Mouse (Mus musculus): Measurements from ENCODE around the gene Izumo2. TPM values are rescaled to one million over a fixed set of nuclear protein-coding genes. Genes with fewer than 3 reads are reported as not detected.

Gene Izumo2
- polyA plus RNA-seq, 1 experiment from 2014 or later, result not detected

DNA sequence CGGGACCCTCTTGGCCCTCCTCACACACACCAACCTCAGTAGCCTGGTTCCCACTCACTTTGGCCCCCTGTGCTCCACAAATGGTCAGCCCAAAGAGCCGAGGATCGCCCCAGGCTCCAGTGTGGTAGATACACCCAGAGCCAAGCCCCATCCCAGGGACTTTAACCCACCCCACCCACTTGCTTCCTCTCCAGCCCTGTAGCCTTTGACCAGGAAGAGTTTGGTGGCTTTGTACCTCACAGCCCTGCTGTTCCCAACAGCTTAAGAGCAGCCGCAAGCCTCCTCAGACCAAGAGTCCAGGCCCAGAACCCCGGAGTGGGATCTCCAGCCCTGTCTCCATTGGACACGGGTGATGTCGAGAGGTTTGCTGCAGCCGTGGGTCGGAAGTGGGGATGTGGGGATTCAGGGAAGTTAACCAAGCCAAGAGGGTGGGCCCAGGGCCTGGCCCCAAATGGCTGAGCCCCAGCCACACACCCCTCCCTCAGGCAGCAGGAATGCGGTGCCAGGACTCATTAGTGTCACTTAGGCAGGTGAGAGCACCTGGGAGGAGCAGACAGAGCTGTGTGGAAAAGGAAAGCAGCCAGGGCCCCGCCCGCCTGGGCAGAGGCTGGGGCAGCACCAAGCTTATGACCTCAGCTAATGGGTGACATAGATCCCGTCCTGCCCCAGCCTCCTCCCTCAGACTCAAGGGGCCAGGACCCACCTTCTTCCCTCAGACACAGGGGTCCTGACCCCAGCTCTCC, 40.4 kb upstream of the Izumo2 start:
- ATAC-seq (ENCODE audit: insufficient read depth) (peak; percentile 28; the same call in 1 of the 2 replicates), DNase-seq (peak; percentile 18)
- Histone ChIP-seq H3K36me3 (ENCODE audit: insufficient read depth) (no peaks in the 10 kb centered on the region), H3K4me1 (ENCODE audit: insufficient read depth) (no peaks in the 10 kb centered on the region; the same call in 1 of the 2 replicates), H3K9me3 (ENCODE audit: low read depth, low read length) (no peaks in the 10 kb centered on the region), H3K9ac (no peak overlapping the region), H3K27ac (ENCODE audit: low read depth) (peak overlapping the region; percentile 70), H3K27me3 (ENCODE audit: insufficient read depth, low read length) (peaks cover 9% of the 10 kb centered on the region), H3K4me3 (ENCODE audit: low read depth, low read length) (peak overlapping the region; percentile 14), H3K4me2 (peak overlapping the region; percentile 46)
- TF ChIP-seq CTCF (IDR thresholded peaks at IDR 0.05; ENCODE audit: low read depth), result no peak
- 59% methylated on average over 13 of the region's 13 CpGs for WGBS

DNA sequence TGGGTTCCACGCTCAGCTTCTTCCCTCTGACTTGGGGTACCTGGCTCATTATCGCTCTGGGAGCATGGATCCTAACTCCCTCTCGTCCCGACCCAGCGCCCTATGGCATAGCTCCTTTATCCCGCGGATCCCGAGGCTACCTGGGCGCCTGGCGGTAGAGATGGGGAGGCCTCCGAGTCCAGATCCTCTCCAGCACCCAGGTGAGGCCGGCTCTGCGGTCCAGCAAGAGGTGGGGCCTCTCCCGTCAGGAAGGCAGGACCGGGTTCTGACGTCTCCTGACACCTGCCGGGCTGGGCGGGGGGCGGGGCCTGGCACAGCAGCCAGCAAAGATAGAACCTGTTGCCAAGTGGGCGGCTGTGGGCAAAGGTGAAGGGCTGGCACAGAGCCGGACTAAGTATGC, 39.4 kb upstream of the Izumo2 start:
- TF ChIP-seq CTCF (IDR thresholded peaks at IDR 0.05; ENCODE audit: low read depth), result no peak
- Histone ChIP-seq H3K4me3 (ENCODE audit: low read depth, low read length) (peak overlapping the region; percentile 14), H3K4me2 (peak overlapping the region; percentile 46), H3K9me3 (ENCODE audit: low read depth, low read length) (no peaks in the 10 kb centered on the region), H3K27me3 (ENCODE audit: insufficient read depth, low read length) (peaks cover 9% of the 10 kb centered on the region), H3K27ac (ENCODE audit: low read depth) (peak overlapping the region; percentile 70), H3K36me3 (ENCODE audit: insufficient read depth) (no peaks in the 10 kb centered on the region), H3K9ac (0 out of 2 replicates have a peak overlapping the region, but pooled peaks have one; percentile 16), H3K4me1 (ENCODE audit: insufficient read depth) (no peaks in the 10 kb centered on the region; the same call in 1 of the 2 replicates)
- no peak for ATAC-seq (ENCODE audit: insufficient read depth)
- peak; percentile 29 for DNase-seq
- 11% methylated on average over 21 of the region's 21 CpGs for WGBS

DNA sequence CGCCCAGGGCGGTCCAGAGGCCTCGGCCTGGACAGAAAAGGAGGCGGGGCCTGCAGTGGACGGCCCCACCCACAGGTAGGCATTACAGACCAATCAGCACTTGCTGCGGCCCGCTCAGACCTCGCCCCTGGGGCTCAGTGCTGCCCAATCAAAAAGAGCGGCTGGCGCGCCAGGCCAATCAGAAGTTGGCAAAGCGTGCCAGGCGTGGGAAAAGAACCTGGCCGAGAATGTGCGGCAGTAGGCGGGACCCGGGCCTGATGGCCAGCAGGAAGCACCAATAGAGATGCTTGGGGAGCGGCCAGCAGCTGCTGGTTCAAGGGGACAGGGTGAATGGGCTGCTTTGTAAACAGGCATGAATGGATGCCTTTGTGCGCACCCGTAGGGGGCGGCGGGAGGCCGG, 37.7 kb upstream of the Izumo2 start, which contains the start of gene Myh14:
TSS of gene Myh14 (minus strand) at position 41 of the 400 bp plus-strand sequence.
- no peaks in the 10 kb centered on the region; the same call in 1 of the 2 replicates for H3K9me3 ChIP-seq (ENCODE audit: low read depth, low read length)
- peak within 1 kb of the TSS; percentile 24 for H3K4me3 ChIP-seq (ENCODE audit: low read depth, low read length)
- no peaks in the 10 kb centered on the region; the same call in 1 of the 2 replicates for H3K4me1 ChIP-seq (ENCODE audit: insufficient read depth)
- WGBS, result under 1% methylated on average over 23 of the region's 23 CpGs
- peaks cover 9% of the 10 kb centered on the region for H3K27me3 ChIP-seq (ENCODE audit: insufficient read depth, low read length)
- ATAC-seq (ENCODE audit: insufficient read depth) (peak; percentile 90), DNase-seq (peak; percentile 89)
- TF ChIP-seq CTCF (IDR thresholded peaks at IDR 0.05; ENCODE audit: low read depth), result no peak
- peak within 1 kb of the TSS; percentile 54 for H3K4me2 ChIP-seq
- no peak within 1 kb of the TSS for H3K9ac ChIP-seq
- H3K36me3 ChIP-seq (ENCODE audit: insufficient read depth), result no peaks in the 10 kb centered on the region
- H3K27ac ChIP-seq (ENCODE audit: low read depth), result 0 out of 2 replicates have a peak within 1 kb of the TSS, but pooled peaks have one; percentile 13

DNA sequence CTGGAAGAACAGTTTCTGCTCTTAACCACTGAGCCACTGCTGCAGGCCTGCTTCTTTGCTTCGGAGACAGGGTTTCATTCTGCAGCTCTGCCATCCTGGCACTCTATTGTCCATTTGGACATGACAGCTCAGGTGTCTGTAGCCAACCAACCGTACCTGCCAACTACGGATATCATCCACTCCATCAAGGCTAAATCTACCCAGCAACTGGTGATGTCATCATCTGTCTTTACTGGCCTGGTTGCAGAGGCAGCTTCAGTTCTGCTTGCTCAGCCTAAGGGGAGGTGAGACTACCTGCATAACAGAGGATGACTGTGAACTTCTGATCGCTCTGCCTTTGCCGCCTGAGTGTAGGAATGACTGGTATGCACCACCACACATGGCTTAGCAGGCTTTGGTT, 36.3 kb upstream of the Izumo2 start:
- WGBS, result 54% methylated on average over 5 of the region's 5 CpGs
- no peak for TF ChIP-seq CTCF (IDR thresholded peaks at IDR 0.05; ENCODE audit: low read depth)
- H3K36me3 ChIP-seq (ENCODE audit: insufficient read depth), result no peaks in the 10 kb centered on the region
- no peak overlapping the region for H3K4me3 ChIP-seq (ENCODE audit: low read depth, low read length)
- 0 out of 2 replicates have a peak overlapping the region, but pooled peaks have one; percentile 12 for H3K27ac ChIP-seq (ENCODE audit: low read depth)
- H3K4me2 ChIP-seq, result no peak overlapping the region
- ATAC-seq (ENCODE audit: insufficient read depth), result no peak
- H3K27me3 ChIP-seq (ENCODE audit: insufficient read depth, low read length), result peaks cover 9% of the 10 kb centered on the region
- no peaks in the 10 kb centered on the region; the same call in 1 of the 2 replicates for H3K4me1 ChIP-seq (ENCODE audit: insufficient read depth)
- peak; percentile 62 for DNase-seq
- H3K9me3 ChIP-seq (ENCODE audit: low read depth, low read length), result no peaks in the 10 kb centered on the region; the same call in 1 of the 2 replicates
- no peak overlapping the region for H3K9ac ChIP-seq

DNA sequence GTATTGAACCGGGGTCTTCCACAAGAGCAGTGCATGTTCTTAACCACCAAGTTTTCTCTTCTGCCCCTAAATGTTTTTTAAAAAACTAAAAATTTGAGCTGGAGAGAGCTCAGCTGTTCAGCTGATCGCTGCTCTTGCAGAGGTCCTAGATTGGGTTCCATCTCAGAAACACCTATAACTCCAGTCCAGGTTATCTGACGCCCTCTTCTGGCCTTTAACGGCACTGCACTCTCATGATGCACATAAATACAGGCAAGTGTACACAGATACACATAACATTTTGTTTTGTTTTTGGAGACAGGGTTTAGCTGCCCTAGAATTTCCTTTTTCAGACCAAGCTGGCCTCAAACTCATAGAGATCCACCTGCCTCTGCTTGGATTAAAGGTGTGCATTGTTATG, 34.0 kb upstream of the Izumo2 start:
- Histone ChIP-seq H3K36me3 (ENCODE audit: insufficient read depth) (no peaks in the 10 kb centered on the region), H3K9me3 (ENCODE audit: low read depth, low read length) (no peaks in the 10 kb centered on the region; the same call in 1 of the 2 replicates), H3K4me2 (no peak overlapping the region), H3K27me3 (ENCODE audit: insufficient read depth, low read length) (peaks cover 9% of the 10 kb centered on the region), H3K9ac (no peak overlapping the region), H3K27ac (ENCODE audit: low read depth) (no peak overlapping the region), H3K4me3 (ENCODE audit: low read depth, low read length) (no peak overlapping the region), H3K4me1 (ENCODE audit: insufficient read depth) (no peaks in the 10 kb centered on the region; the same call in 1 of the 2 replicates)
- ATAC-seq (ENCODE audit: insufficient read depth) (no peak), DNase-seq (no peak)
- TF ChIP-seq CTCF (IDR thresholded peaks at IDR 0.05; ENCODE audit: low read depth), result peak; percentile 22; the same call in 1 of the 2 replicates
- WGBS, result 71% methylated on average over 4 of the region's 4 CpGs

DNA sequence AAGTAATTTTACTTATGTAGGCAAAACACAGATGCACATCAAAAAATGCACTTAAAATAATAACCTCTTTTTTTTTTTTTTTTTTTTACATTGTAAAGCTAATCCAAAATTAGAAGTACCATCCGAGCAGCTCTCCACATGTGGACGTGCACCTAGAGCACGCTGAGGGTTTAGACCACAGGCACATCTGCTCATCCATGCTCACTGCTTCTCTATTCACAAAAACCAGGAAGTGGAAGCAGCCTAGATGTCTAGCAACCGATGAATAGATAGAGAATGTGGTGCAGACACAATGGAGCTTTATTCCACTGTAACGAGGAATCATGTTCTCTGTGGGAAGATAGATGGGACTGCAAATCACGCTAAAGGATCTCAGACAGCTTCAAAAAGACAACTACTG, 33.4 kb upstream of the Izumo2 start:
- no peak for TF ChIP-seq CTCF (IDR thresholded peaks at IDR 0.05; ENCODE audit: low read depth)
- Histone ChIP-seq H3K9ac (no peak overlapping the region), H3K9me3 (ENCODE audit: low read depth, low read length) (no peaks in the 10 kb centered on the region; the same call in 1 of the 2 replicates), H3K27me3 (ENCODE audit: insufficient read depth, low read length) (peaks cover 9% of the 10 kb centered on the region), H3K4me3 (ENCODE audit: low read depth, low read length) (no peak overlapping the region), H3K27ac (ENCODE audit: low read depth) (no peak overlapping the region), H3K4me1 (ENCODE audit: insufficient read depth) (no peaks in the 10 kb centered on the region; the same call in 1 of the 2 replicates), H3K4me2 (no peak overlapping the region), H3K36me3 (ENCODE audit: insufficient read depth) (no peaks in the 10 kb centered on the region)
- no peak for DNase-seq
- ATAC-seq (ENCODE audit: insufficient read depth), result no peak
- WGBS, result 83% methylated on average over 6 of the region's 6 CpGs

DNA sequence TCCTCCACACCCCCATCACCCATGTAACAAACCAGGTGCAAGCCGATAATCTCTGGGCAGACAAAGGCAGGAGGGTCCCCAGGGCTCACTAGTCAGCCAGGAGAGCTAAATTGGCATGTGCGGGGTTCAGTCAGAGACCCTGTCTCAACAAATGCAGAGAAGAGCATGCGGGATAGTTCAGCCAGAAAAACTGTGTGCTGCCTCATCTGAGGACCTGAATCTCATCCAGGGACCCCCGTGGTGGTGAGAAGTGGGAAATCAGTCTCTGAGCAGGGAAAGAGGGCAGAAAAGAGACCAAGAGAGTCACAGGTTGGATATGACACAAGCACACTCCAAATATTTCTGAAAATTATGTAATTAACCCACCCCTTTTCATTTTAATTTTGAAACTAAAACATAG, 32.4 kb upstream of the Izumo2 start:
- Histone ChIP-seq H3K9me3 (ENCODE audit: low read depth, low read length) (no peaks in the 10 kb centered on the region; the same call in 1 of the 2 replicates), H3K27ac (ENCODE audit: low read depth) (no peak overlapping the region), H3K4me2 (no peak overlapping the region), H3K9ac (no peak overlapping the region), H3K4me1 (ENCODE audit: insufficient read depth) (no peaks in the 10 kb centered on the region), H3K27me3 (ENCODE audit: insufficient read depth, low read length) (no peaks in the 10 kb centered on the region), H3K4me3 (ENCODE audit: low read depth, low read length) (no peak overlapping the region), H3K36me3 (ENCODE audit: insufficient read depth) (no peaks in the 10 kb centered on the region)
- ATAC-seq (ENCODE audit: insufficient read depth) (no peak), DNase-seq (no peak)
- no peak for TF ChIP-seq CTCF (IDR thresholded peaks at IDR 0.05; ENCODE audit: low read depth)
- 61% methylated on average over 4 of the region's 4 CpGs for WGBS

All from lung, embryonic 14.5 days (tissue).